Mouse (Mus musculus): ENCODE results near the gene Ephb3. TPM values are rescaled to one million over a fixed set of nuclear protein-coding genes. Genes with fewer than 3 reads are reported as not detected.

The Ephb3 gene
- total RNA-seq, 2 experiments from 2014 or later: 31.4 to 35.5 TPM

Small RNA genes within 50 kb of the gene (microRNA-seq; reads per million reads assigned to microRNA genes)
- 0 reads per million in 2 experiments for gene Mir7680

Other genes starting within 250 kb of the Ephb3 start
- gene Teddm3, start 50.8 kb upstream of the Ephb3 start, total RNA-seq (2021): 1 to 10 TPM in 1 of 2 experiments, under 1 TPM in 1; 0.55 to 1.1 TPM
- 10 to 100 TPM; 52.3 to 53.1 TPM for gene Vps8, start 218.4 kb downstream of the Ephb3 start, total RNA-seq (2021)